ENCODE assay signal across 9 mouse cellular contexts in genomic region chr5:140649881-140650414, GRCm38 (mm10). TPM values are rescaled to one million over a fixed set of nuclear protein-coding genes. Genes with fewer than 3 reads are reported as not detected.
DNase-seq lines count a peak whose midpoint lies in the region; ATAC-seq and TF ChIP-seq lines count a peak whose summit lies in the region.
"Had no signal": no experiment of that assay in that cellular context is flagged by ENCODE, and none has a peak within 500 bp of the region (broad histone marks: within the 10 kb centered on the region; RNA-seq: fewer than 3 reads in every experiment).

No protein-coding gene starts in this region.

- no peak for TF ChIP-seq CTCF in lung, embryonic 14.5 days (IDR thresholded peaks at IDR 0.05; ENCODE audit: low read depth)
- no peak for TF ChIP-seq CTCF in kidney, adult 2 months (conservative IDR thresholded peaks at IDR 0.05; ENCODE audit: insufficient read depth, insufficient read length, low read depth, low read length)

- no peaks in the 10 kb centered on the region for H3K9me3 ChIP-seq in lung, embryonic 14.5 days (ENCODE audit: low read depth, low read length)
- no peaks in the 10 kb centered on the region for H3K9me3 ChIP-seq in forebrain, embryonic 15.5 days
- H3K9me3 ChIP-seq in limb, embryonic 13.5 days = no peaks in the 10 kb centered on the region
- H3K9me3 ChIP-seq in neural tube, embryonic 15.5 days (replicated peaks) = no peaks in the 10 kb centered on the region
- H3K9me3 ChIP-seq: embryonic facial prominence, embryonic 15.5 days had no signal

- H3K27me3 ChIP-seq in lung, embryonic 14.5 days (ENCODE audit: insufficient read depth, low read length) = no peaks in the 10 kb centered on the region
- H3K27me3 ChIP-seq in forebrain, embryonic 15.5 days = no peaks in the 10 kb centered on the region
- H3K27me3 ChIP-seq in limb, embryonic 13.5 days = no peaks in the 10 kb centered on the region
- no peaks in the 10 kb centered on the region for H3K27me3 ChIP-seq in neural tube, embryonic 15.5 days (replicated peaks)
- no peaks in the 10 kb centered on the region for H3K27me3 ChIP-seq in kidney, adult 2 months (replicated peaks; ENCODE audit: control insufficient read depth, insufficient read depth, low read length)
- H3K27me3 ChIP-seq: embryonic facial prominence, embryonic 15.5 days had no signal

- H3K27ac ChIP-seq in lung, embryonic 14.5 days (ENCODE audit: low read depth) = peak overlapping the region; percentile 51; the same call in 1 of the 2 replicates
- peak overlapping the region; percentile 92 for H3K27ac ChIP-seq in forebrain, embryonic 15.5 days (replicated peaks)
- H3K27ac ChIP-seq in limb, embryonic 13.5 days = no peak overlapping the region
- peak overlapping the region; percentile 90 for H3K27ac ChIP-seq in neural tube, embryonic 15.5 days (replicated peaks)
- no peak overlapping the region for H3K27ac ChIP-seq in kidney, adult 2 months (ENCODE audit: insufficient read depth, low read depth, low read length)

- H3K4me2 ChIP-seq in lung, embryonic 14.5 days = peak overlapping the region; percentile 75
- peak overlapping the region; percentile 71 for H3K4me2 ChIP-seq in forebrain, embryonic 15.5 days (replicated peaks)
- peak overlapping the region; percentile 77 for H3K4me2 ChIP-seq in limb, embryonic 13.5 days (replicated peaks)
- H3K4me2 ChIP-seq in neural tube, embryonic 15.5 days = peak overlapping the region; percentile 63

- no peak overlapping the region; the same call in 1 of the 2 replicates for H3K4me3 ChIP-seq in lung, embryonic 14.5 days (ENCODE audit: low read depth, low read length)
- peak overlapping the region; percentile 94; the same call in 1 of the 2 replicates for H3K4me3 ChIP-seq in forebrain, embryonic 15.5 days
- 0 out of 2 replicates have a peak overlapping the region, but pooled peaks have one; percentile 98 for H3K4me3 ChIP-seq in limb, embryonic 13.5 days
- 0 out of 2 replicates have a peak overlapping the region, but pooled peaks have one; percentile 92 for H3K4me3 ChIP-seq in neural tube, embryonic 15.5 days (replicated peaks)
- no peak overlapping the region for H3K4me3 ChIP-seq in kidney, adult 2 months (ENCODE audit: insufficient read depth, low read depth, low read length)

- ATAC-seq in lung, embryonic 14.5 days (ENCODE audit: insufficient read depth) = no peak
- ATAC-seq in forebrain, embryonic 15.5 days (replicated peaks) = no peak
- no peak for ATAC-seq in limb, embryonic 13.5 days (ENCODE audit: low FRiP score, low read depth)
- ATAC-seq in neural tube, embryonic 15.5 days (ENCODE audit: low FRiP score) = no peak

- WGBS in lung, embryonic 14.5 days = 59% methylated on average over 7 of the region's 7 CpGs
- WGBS in forebrain, embryonic 15.5 days = 51% methylated on average over 7 of the region's 7 CpGs
- WGBS in limb, embryonic 13.5 days = 57% methylated on average over 7 of the region's 7 CpGs
- WGBS in neural tube, embryonic 15.5 days = 75% methylated on average over 7 of the region's 7 CpGs
- 73% methylated on average over 7 of the region's 7 CpGs for WGBS in kidney, adult 2 months

- H3K9ac ChIP-seq in lung, embryonic 14.5 days = no peak overlapping the region
- H3K9ac ChIP-seq in forebrain, embryonic 15.5 days (replicated peaks) = peak overlapping the region; percentile 69; the same call in 1 of the 2 replicates
- H3K9ac ChIP-seq in limb, embryonic 13.5 days = peak overlapping the region; percentile 61; the same call in 1 of the 2 replicates
- H3K9ac ChIP-seq in neural tube, embryonic 15.5 days (replicated peaks) = 0 out of 2 replicates have a peak overlapping the region, but pooled peaks have one; percentile 46
- H3K9ac ChIP-seq: embryonic facial prominence, embryonic 15.5 days had no signal

- no peak for DNase-seq in lung, embryonic 14.5 days
- DNase-seq in lung, postnatal 14 days = no peak
- DNase-seq in right cerebral cortex, postnatal 36 days (ENCODE audit: low spot score in 2 of 2) = no peak
- no peak for DNase-seq in kidney, adult 2 months
- DNase-seq: left cerebral cortex, postnatal 4 days had no signal

- H3K36me3 ChIP-seq in lung, embryonic 14.5 days (ENCODE audit: insufficient read depth) = 0 out of 2 replicates have a peak, but pooled peaks cover 16% of the 10 kb centered on the region
- H3K36me3 ChIP-seq in forebrain, embryonic 15.5 days = no peaks in the 10 kb centered on the region
- H3K36me3 ChIP-seq in limb, embryonic 13.5 days = peaks cover 18% of the 10 kb centered on the region
- no peaks in the 10 kb centered on the region for H3K36me3 ChIP-seq in neural tube, embryonic 15.5 days
- no peaks in the 10 kb centered on the region for H3K36me3 ChIP-seq in kidney, adult 2 months (ENCODE audit: control insufficient read depth, insufficient read depth, low read length)

- peaks cover 27% of the 10 kb centered on the region for H3K4me1 ChIP-seq in lung, embryonic 14.5 days (ENCODE audit: insufficient read depth)
- peaks cover 40% of the 10 kb centered on the region for H3K4me1 ChIP-seq in forebrain, embryonic 15.5 days
- H3K4me1 ChIP-seq in limb, embryonic 13.5 days = peaks cover 47% of the 10 kb centered on the region
- peaks cover 43% of the 10 kb centered on the region for H3K4me1 ChIP-seq in neural tube, embryonic 15.5 days
- peaks cover 12% of the 10 kb centered on the region for H3K4me1 ChIP-seq in kidney, adult 2 months (ENCODE audit: control insufficient read depth, insufficient read depth, low read length)

- no peak for TF ChIP-seq POLR2A in kidney, adult 2 months (IDR thresholded peaks at IDR 0.05; ENCODE audit: low read depth, low read length)

RNA-seq across cellular contexts. Expression of gene Ttyh3, which starts 1.1 kb away (rescaled TPM):
- polyA plus RNA-seq in lung, embryonic 14.5 days (2014; fragmentation: Nextera tagmentation; extraction: Ambion mirVana) = 56.4 and 61.6 TPM in 2 replicates
- polyA plus RNA-seq in forebrain, embryonic 15.5 days (2015; fragmentation: Nextera tagmentation; extraction: Ambion mirVana) = 78.9 and 85.5 TPM in 2 replicates
- 39.0 and 42.1 TPM in 2 replicates for polyA plus RNA-seq in limb, embryonic 13.5 days (2015; fragmentation: Nextera tagmentation; extraction: Ambion mirVana)
- 58.8 and 63.9 TPM in 2 replicates for polyA plus RNA-seq in neural tube, embryonic 15.5 days (2015; fragmentation: Nextera tagmentation; extraction: Ambion mirVana)
- polyA plus RNA-seq in kidney, adult 2 months (2012; rRNA removed) = 33.5 and 35.6 TPM in 2 replicates

RNA-seq across cellular contexts. Expression of gene Lfng, which starts 42.8 kb away (rescaled TPM):
- 20.5 and 22.0 TPM in 2 replicates for polyA plus RNA-seq in lung, embryonic 14.5 days (2014; fragmentation: Nextera tagmentation; extraction: Ambion mirVana)
- polyA plus RNA-seq in forebrain, embryonic 15.5 days (2015; fragmentation: Nextera tagmentation; extraction: Ambion mirVana) = 25.7 and 28.8 TPM in 2 replicates
- polyA plus RNA-seq in limb, embryonic 13.5 days (2015; fragmentation: Nextera tagmentation; extraction: Ambion mirVana) = 13.4 and 13.5 TPM in 2 replicates
- 16.7 and 19.4 TPM in 2 replicates for polyA plus RNA-seq in neural tube, embryonic 15.5 days (2015; fragmentation: Nextera tagmentation; extraction: Ambion mirVana)
- polyA plus RNA-seq in kidney, adult 2 months (2012; rRNA removed) = 37.8 and 43.3 TPM in 2 replicates

RNA-seq across cellular contexts. Expression of gene Iqce, which starts 52.2 kb away (rescaled TPM):
- 21.1 and 25.5 TPM in 2 replicates for polyA plus RNA-seq in lung, embryonic 14.5 days (2014; fragmentation: Nextera tagmentation; extraction: Ambion mirVana)
- 22.2 and 25.1 TPM in 2 replicates for polyA plus RNA-seq in forebrain, embryonic 15.5 days (2015; fragmentation: Nextera tagmentation; extraction: Ambion mirVana)
- 25.2 and 27.1 TPM in 2 replicates for polyA plus RNA-seq in limb, embryonic 13.5 days (2015; fragmentation: Nextera tagmentation; extraction: Ambion mirVana)
- polyA plus RNA-seq in neural tube, embryonic 15.5 days (2015; fragmentation: Nextera tagmentation; extraction: Ambion mirVana) = 25.5 and 26.2 TPM in 2 replicates
- 23.1 and 27.2 TPM in 2 replicates for polyA plus RNA-seq in kidney, adult 2 months (2012; rRNA removed)

RNA-seq across cellular contexts. Expression of gene Brat1, which starts 54.9 kb away (rescaled TPM):
- polyA plus RNA-seq in lung, embryonic 14.5 days (2014; fragmentation: Nextera tagmentation; extraction: Ambion mirVana) = 19.8 and 21.2 TPM in 2 replicates
- 26.3 and 28.2 TPM in 2 replicates for polyA plus RNA-seq in forebrain, embryonic 15.5 days (2015; fragmentation: Nextera tagmentation; extraction: Ambion mirVana)
- polyA plus RNA-seq in limb, embryonic 13.5 days (2015; fragmentation: Nextera tagmentation; extraction: Ambion mirVana) = 23.0 and 25.7 TPM in 2 replicates
- 25.9 and 26.9 TPM in 2 replicates for polyA plus RNA-seq in neural tube, embryonic 15.5 days (2015; fragmentation: Nextera tagmentation; extraction: Ambion mirVana)
- polyA plus RNA-seq in kidney, adult 2 months (2012; rRNA removed) = 16.3 and 20.4 TPM in 2 replicates

Comparison
In these comparisons a context has a peak if more than half of its experiments do, and no peak if none do; other contexts are left out.
1. H3K27ac ChIP-seq: peak in lung, embryonic 14.5 days (single experiment), forebrain, embryonic 15.5 days (single experiment) and neural tube, embryonic 15.5 days (single experiment); none in limb, embryonic 13.5 days (single experiment) and kidney, adult 2 months (single experiment).
2. H3K4me3 ChIP-seq: peak in forebrain, embryonic 15.5 days (single experiment), limb, embryonic 13.5 days (single experiment) and neural tube, embryonic 15.5 days (single experiment); none in lung, embryonic 14.5 days (single experiment) and kidney, adult 2 months (single experiment).
3. Peak in every context shown above with its lines, with median percentiles within 50 percentile points of each other: H3K4me2 ChIP-seq.